Mouse (Mus musculus) liver, embryonic 16.5 days (tissue): ENCODE data around the gene Gria3. TPM values are rescaled to one million over a fixed set of nuclear protein-coding genes. Genes with fewer than 3 reads are reported as not detected.

Experiments used
- ATAC-seq: fragments of 200-750 bp; cut with Nextera tagmentation; 2 replicates; pipeline ENCODE4 v1.8.0; 2017; ENCODE audit warnings: low read depth, mild to moderate bottlenecking, moderate number of reproducible peaks, moderate library complexity
- H3K27ac ChIP-seq: fragments of 300-500 bp; sonication (generic); 2 replicates; pipeline ENCODE4 v1.5.1; 2014; ENCODE audit warnings: mild to moderate bottlenecking, low read length
- H3K27me3 ChIP-seq: fragments of 300-500 bp; sonication (generic); 2 replicates; pipeline ENCODE4 v1.6.1; 2014; ENCODE audit warnings: low read depth, low read length, mixed read lengths; ENCODE audit not compliant: control insufficient read depth, insufficient read depth
- H3K36me3 ChIP-seq: fragments of 300-500 bp; sonication (generic); 2 replicates; pipeline ENCODE4 v1.6.1; 2014; ENCODE audit warnings: mild to moderate bottlenecking; ENCODE audit not compliant: control insufficient read depth, insufficient read depth
- H3K4me1 ChIP-seq: fragments of 300-500 bp; sonication (generic); 2 replicates; pipeline ENCODE4 v1.6.1; 2014; ENCODE audit warnings: low read depth, low read length, mixed read lengths; ENCODE audit not compliant: control insufficient read depth
- H3K4me2 ChIP-seq: fragments of 300-500 bp; sonication (generic); 2 replicates; pipeline ENCODE4 v1.6.1; 2014; ENCODE audit warnings: low read depth, low read length, mixed read lengths
- H3K4me3 ChIP-seq: fragments of 300-500 bp; sonication (generic); 2 replicates; pipeline ENCODE4 v1.5.1; 2014; ENCODE audit warnings: low read depth, mild to moderate bottlenecking, low read length
- H3K9ac ChIP-seq: fragments of 300-500 bp; sonication (generic); 2 replicates; pipeline ENCODE4 v1.6.1; 2014; ENCODE audit warnings: low read depth, low read length
- H3K9me3 ChIP-seq: fragments of 300-500 bp; sonication (generic); replicated peaks from 2 replicates; pipeline ENCODE4 v1.6.1; 2016; ENCODE audit warnings: low read length; ENCODE audit not compliant: control insufficient read depth
- WGBS: fragments of 180-500 bp; shearing (Covaris S2); extraction: QIAGEN DNeasy Blood & Tissue Kit; methylation state at CpG from one replicate; pipeline ENCODE4 v1.1.7; 2014; ENCODE audit not compliant: insufficient replicate concordance; 5-methylcytosine and 5-hydroxymethylcytosine counted together
- polyA plus RNA-seq: library from polyadenylated mRNA; unstranded; fragments of >200 nt; fragmentation: Nextera tagmentation; extraction: Ambion mirVana; gene quantifications from 2 replicates; pipeline ENCODE4 v1.2.1, GENCODE M21; 2015

Gria3 gene
- 1.1 TPM in 2 replicates for polyA plus RNA-seq

DNA sequence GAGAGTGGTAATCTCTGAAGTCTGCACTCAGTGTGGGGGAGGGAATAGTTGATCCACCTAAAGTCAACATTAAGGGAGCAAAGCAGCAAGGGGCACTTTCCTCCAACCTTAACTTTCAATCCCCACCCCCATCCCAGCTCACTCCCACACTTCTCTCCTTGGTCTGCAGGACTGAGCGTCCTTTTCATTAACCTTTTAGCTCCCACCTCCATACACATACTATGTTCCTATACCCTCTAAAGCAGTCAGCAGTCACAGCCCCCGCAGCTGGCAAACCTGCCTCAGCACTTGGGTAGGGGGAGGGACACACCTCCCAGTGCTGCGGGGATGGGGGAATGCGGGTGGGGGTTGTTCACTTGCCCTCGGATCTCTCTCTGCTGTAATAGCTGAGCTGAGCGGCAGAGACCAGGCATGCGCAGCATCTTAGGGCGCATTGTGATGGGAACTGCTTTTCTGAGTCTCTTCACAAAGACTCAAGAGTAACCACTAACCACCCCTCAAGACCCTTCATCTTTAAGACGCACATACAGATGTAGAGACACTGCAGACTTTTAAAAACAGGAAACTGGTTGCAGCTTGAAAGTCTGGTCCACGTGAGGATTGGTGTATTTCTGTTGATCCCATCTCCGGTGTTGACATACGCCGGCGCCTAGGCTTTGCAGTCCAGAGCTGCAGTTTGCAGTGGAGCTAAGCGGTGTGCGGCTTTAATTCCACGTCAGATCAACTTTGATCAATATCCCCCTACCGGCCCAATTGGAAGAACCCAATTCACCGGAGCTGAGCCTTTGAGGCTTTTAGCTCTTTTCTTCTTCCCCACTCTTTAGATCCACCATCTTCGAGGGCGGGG is at the start of gene Gria3:
Gria3 (plus strand) TSS at position 797 of the 847 bp plus-strand sequence.
- Histone ChIP-seq H3K9me3 (no peaks in the 10 kb centered on the region), H3K27ac (no peak within 1 kb of the TSS), H3K9ac (no peak within 1 kb of the TSS), H3K36me3 (no peaks in the 10 kb centered on the region), H3K4me1 (no peaks in the 10 kb centered on the region), H3K4me2 (peak within 1 kb of the TSS; percentile 50), H3K27me3 (peaks cover 5% of the 10 kb centered on the region), H3K4me3 (peak within 1 kb of the TSS; percentile 40)
- 17% methylated on average over 21 of the region's 21 CpGs for WGBS
- no peak for ATAC-seq

DNA sequence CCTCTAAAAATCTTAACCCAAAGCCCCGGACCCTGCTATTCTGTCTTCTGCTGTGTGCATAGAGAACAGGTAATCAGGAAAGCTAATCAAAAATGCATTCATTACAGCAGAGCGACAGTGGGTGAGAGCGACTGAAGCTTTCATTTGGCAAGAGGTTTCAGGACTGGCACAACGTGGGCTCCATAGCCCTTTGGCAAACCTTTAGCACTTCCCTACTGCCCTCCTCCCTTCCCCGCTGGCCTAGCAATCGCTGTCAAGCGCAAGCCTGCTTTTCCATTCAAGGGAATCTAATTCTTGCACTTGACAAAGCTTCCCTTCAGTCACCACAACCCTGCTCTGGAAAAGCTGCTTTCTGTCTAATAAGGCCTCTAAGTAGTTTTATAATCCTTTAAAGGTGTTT is 13.6 kb upstream of the Gria3 start:
- Histone ChIP-seq H3K27me3 (no peaks in the 10 kb centered on the region), H3K27ac (no peak overlapping the region), H3K9me3 (no peaks in the 10 kb centered on the region), H3K36me3 (no peaks in the 10 kb centered on the region), H3K4me1 (no peaks in the 10 kb centered on the region), H3K9ac (no peak overlapping the region), H3K4me3 (no peak overlapping the region), H3K4me2 (no peak overlapping the region)
- whole genome bisulfite sequencing = 50% methylated on average over 7 of the region's 7 CpGs
- no peak for ATAC-seq

- no peak for ATAC-seq
- Histone ChIP-seq H3K4me1 (no peaks in the 10 kb centered on the region), H3K36me3 (no peaks in the 10 kb centered on the region), H3K9me3 (no peaks in the 10 kb centered on the region), H3K27ac (no peak overlapping the region), H3K4me3 (no peak overlapping the region), H3K4me2 (no peak overlapping the region), H3K9ac (no peak overlapping the region), H3K27me3 (no peaks in the 10 kb centered on the region)
- WGBS = 74% methylated on average over 1 of the region's 1 CpGs
Observed at GRCm38 (mm10) chrX:41389079-41389478, 11.6 kb upstream of the Gria3 start.

- no peak for ATAC-seq
- H3K27ac ChIP-seq = no peak overlapping the region
- H3K4me1 ChIP-seq = no peaks in the 10 kb centered on the region
- H3K4me2 ChIP-seq = no peak overlapping the region
- no peaks in the 10 kb centered on the region for H3K36me3 ChIP-seq
- H3K9ac ChIP-seq = no peak overlapping the region
- H3K27me3 ChIP-seq = peaks cover 5% of the 10 kb centered on the region
- H3K4me3 ChIP-seq = no peak overlapping the region
- H3K9me3 ChIP-seq = no peaks in the 10 kb centered on the region
Observed at GRCm38 (mm10) chrX:41398482-41398881, 2.2 kb upstream of the Gria3 start.

DNA sequence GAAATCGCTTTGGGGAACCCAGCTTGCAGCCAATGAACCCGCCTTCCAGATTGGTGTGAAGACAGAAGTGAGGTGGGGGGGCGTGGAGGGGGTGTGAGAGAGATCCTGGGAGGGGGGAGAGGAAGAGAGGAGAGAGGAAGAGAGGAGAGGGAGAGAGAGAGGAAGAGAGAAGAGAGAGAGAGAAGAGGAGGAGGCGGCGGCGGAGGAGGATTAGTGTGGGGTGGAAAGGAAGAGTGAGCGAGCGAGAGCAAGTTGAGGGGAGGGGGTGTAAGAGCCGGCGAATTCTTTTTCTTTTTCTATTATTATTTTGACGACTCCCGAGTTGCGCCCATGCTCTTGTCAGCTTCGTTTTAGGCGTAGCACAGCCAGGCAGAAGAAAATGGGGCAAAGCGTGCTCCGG is 532 bp downstream of the Gria3 start:
- H3K27me3 ChIP-seq = peaks cover 5% of the 10 kb centered on the region
- no peaks in the 10 kb centered on the region for H3K4me1 ChIP-seq
- WGBS = 18% methylated on average over 16 of the region's 17 CpGs
- no peak overlapping the region for H3K27ac ChIP-seq
- no peaks in the 10 kb centered on the region for H3K36me3 ChIP-seq
- no peak for ATAC-seq
- H3K4me3 ChIP-seq = peak overlapping the region; percentile 40
- peak overlapping the region; percentile 50 for H3K4me2 ChIP-seq
- H3K9me3 ChIP-seq = no peaks in the 10 kb centered on the region
- no peak overlapping the region for H3K9ac ChIP-seq

DNA sequence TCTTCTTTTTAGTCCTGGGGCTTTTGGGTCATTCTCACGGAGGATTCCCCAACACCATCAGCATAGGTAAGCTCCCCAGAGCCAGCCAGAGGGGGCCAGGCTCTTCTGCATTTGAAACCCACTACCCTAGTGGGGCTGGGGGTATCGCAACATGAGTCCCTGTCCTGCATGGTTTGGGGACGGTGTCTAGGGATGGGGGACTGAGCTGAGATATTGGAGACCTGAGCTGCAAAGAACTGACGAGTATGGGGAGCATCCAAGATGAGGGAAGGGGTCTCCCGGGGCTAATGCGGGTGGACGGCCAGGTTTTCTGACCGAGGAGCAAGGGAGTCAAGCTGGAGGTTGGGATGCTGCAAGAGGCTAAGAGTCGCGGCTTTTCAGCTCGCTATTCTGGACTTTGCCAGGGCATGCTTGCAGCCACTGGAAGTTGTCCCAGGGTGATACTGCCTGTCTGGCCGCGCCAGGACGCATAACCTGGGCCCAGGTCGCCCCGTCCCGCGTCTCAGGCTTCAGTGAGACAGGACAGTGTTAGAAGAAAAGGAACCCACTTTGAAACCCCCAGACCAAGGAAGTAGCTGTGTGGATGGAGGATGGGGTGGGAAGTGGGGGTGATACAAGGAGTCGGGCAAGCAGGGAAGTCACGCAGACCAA is 1.1 kb downstream of the Gria3 start:
- Histone ChIP-seq H3K9ac (no peak overlapping the region), H3K4me1 (no peaks in the 10 kb centered on the region), H3K27ac (no peak overlapping the region), H3K9me3 (no peaks in the 10 kb centered on the region), H3K27me3 (peaks cover 5% of the 10 kb centered on the region), H3K4me2 (peak overlapping the region; percentile 50), H3K36me3 (no peaks in the 10 kb centered on the region), H3K4me3 (peak overlapping the region; percentile 40)
- WGBS = 17% methylated on average over 20 of the region's 20 CpGs
- ATAC-seq = no peak

GRCm38 (mm10) chrX:41402656-41403055 is 2.0 kb downstream of the Gria3 start:
- no peak overlapping the region for H3K27ac ChIP-seq
- H3K4me3 ChIP-seq = peak overlapping the region; percentile 40
- no peaks in the 10 kb centered on the region for H3K36me3 ChIP-seq
- 12% methylated on average over 6 of the region's 6 CpGs for WGBS
- H3K9ac ChIP-seq = no peak overlapping the region
- H3K27me3 ChIP-seq = peaks cover 5% of the 10 kb centered on the region
- no peaks in the 10 kb centered on the region for H3K4me1 ChIP-seq
- H3K4me2 ChIP-seq = peak overlapping the region; percentile 50
- H3K9me3 ChIP-seq = no peaks in the 10 kb centered on the region
- ATAC-seq = no peak

DNA sequence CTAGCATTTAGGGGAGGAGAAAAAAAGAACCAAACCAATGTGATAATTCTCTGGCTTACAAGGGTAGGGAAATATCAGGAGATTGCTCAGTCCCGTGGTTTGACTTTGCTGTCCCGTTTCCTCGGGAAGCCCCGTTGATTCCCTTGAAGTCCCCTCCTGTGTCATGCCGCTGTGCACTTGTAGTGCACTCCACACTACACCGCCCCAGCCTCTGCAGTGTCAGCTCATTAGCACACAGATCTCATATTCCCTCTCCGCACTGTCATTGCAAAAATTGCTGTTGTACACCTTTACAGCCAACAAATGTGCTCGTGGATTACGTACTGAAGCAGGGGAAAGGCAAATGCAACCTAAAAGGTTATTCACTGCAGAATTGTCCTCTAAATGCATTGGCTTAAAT is 5.6 kb downstream of the Gria3 start:
- H3K27me3 ChIP-seq = peaks cover 5% of the 10 kb centered on the region
- no peaks in the 10 kb centered on the region for H3K9me3 ChIP-seq
- no peaks in the 10 kb centered on the region for H3K4me1 ChIP-seq
- no peaks in the 10 kb centered on the region for H3K36me3 ChIP-seq
- no peak for ATAC-seq
- H3K9ac ChIP-seq = no peak overlapping the region
- H3K4me3 ChIP-seq = no peak overlapping the region
- H3K4me2 ChIP-seq = no peak overlapping the region
- H3K27ac ChIP-seq = no peak overlapping the region
- 59% methylated on average over 9 of the region's 9 CpGs for WGBS

DNA sequence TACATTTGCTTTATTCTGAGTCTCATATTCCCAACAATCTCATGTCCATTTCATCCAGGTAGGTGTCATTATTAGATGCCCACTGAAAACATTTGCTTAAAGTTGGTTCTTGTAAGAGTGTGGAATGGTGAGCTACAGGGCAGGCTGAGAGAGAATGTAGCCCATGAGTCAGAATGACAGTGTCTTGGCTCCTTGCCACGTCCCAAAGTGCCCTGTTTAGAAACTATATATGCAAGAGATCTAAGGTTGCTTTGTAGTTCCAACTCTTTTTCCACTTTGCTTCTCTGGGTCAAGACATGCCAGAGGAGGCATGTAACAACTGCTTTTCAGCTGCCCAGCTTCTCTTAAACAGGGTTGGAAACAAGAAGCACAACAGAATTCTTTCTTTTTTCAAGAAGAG is 9.1 kb downstream of the Gria3 start:
- H3K4me2 ChIP-seq = no peak overlapping the region
- H3K4me1 ChIP-seq = no peaks in the 10 kb centered on the region
- no peaks in the 10 kb centered on the region for H3K9me3 ChIP-seq
- WGBS = 25% methylated on average over 1 of the region's 1 CpGs
- no peaks in the 10 kb centered on the region for H3K36me3 ChIP-seq
- no peak overlapping the region for H3K9ac ChIP-seq
- no peaks in the 10 kb centered on the region for H3K27me3 ChIP-seq
- no peak overlapping the region for H3K27ac ChIP-seq
- no peak for ATAC-seq
- no peak overlapping the region for H3K4me3 ChIP-seq
